Mouse (Mus musculus): Measurements from ENCODE around the gene Zbtb45.
A peak's percentile ranks its signal among the peaks of the same experiment; 100 is the strongest.

Zbtb45 gene

DNA sequence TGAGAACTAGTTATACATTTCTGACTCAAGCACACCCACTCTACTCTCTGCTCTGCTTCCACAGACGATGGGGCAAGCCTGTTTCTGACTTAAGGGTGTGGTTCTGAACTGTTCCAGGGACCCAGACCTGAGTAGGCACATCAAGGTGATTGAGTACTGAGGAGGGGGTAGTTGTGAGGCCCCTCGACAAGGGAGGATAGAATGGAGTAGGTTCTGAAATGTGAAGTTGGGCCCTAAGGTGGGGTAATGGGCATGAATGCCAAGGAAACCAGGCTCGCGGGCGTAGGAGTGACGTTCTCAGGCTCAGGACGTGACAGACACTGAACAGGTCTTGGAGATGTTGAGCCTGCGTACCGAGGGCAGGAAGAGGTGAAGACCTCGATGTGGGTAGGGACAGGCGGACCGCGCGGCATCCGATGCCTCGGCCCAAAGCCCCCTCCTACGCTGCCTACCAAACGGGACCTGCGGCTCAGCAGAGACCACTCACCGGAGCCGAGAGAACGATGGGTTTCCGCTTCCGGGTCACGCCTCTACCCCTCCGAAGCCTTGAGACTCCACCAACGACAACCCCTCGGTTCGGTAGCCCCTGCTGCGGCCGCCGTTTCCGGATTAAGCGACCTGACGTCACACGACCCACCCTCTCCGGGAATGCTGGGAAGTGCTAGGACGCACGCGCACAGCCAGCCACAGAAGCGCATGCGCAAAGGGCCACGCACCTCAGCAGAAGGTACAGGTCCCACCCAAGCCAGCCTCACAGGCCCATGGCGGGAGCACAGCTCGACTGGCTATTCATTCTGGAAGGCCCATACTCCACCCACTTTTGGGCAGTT, 24.5 kb upstream of the Zbtb45 start, which contains the start of gene Chmp2a:
TSS of gene Chmp2a (minus strand) at position 660 of the 830 bp plus-strand sequence.
- DNase-seq (ENCODE audit: low read depth, low spot score) = peak; percentile 98

DNA sequence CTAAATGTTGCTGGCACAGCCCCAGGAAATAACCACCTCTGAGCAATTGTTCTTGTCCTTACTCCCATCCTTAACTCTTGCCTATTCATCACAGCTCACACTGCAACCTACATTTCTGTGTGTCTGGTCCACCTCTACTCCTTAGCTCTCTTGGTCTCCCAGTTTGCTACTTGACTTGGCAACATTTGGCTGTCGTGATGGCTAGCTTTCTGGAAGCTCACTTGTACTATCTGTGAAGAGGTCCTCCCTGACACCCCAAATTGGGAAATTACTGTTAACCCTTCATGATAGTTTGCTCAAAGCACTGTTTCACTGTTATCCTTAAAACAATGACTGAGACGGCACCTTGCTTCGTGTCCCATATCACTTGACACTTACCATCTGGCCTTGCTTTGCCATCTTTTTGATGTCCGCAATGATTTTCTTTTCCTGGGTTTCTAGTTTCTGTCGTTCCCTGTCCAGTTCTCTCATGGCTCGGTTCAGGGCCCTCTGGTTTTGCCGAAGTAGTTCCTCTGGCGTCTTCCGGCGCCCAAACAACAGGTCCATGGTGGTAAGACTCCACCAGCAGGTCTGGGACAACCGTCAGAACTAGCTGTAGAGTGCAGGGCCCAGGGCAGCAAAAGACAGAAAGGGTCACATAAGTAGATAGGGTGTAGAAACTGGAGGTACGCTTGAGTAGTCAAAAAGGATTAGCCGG, 23.8 kb upstream of the Zbtb45 start:
- no peak for DNase-seq (ENCODE audit: low read depth, low spot score)

DNA sequence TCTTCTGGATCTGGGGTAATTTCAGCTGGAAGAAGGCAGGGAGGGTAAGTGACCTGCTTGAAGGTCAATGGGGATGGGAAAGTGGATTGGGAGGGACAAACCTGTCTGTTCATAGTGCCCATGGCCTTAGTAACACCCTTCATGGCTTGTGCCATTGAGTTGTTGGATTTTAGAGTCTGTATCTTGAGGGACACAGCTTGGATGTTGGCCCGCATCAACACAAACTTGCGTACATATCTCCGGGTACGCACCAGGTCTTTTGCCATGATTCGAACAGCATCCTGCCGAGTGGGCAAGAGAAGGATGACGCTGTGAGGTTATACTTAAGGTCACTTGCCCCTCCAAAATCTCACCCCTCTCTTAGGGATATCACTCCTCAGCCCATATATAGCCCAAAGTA, 22.7 kb upstream of the Zbtb45 start:
- DNase-seq (ENCODE audit: low read depth, low spot score) = no peak

DNA sequence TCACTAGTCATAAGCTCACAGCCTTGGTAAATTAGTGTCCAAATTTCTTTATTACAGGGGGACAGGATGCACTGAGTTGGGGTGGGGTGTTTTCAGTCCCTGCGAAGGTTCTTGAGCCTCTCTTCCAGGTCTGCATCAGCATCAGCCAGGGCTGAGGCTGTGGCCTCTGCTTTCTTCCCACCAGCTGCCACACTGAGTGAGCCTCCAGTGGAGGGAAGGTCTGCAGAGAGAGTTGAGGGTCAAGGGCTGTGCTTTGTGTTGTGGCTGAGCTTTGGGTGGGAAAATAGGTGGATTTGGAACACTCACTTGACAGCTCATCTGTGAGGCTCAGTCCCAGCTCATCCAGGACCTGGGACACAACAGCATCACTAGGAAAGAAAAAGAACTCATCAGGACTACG, 22.1 kb upstream of the Zbtb45 start:
- DNase-seq (ENCODE audit: low read depth, low spot score) = no peak

DNA sequence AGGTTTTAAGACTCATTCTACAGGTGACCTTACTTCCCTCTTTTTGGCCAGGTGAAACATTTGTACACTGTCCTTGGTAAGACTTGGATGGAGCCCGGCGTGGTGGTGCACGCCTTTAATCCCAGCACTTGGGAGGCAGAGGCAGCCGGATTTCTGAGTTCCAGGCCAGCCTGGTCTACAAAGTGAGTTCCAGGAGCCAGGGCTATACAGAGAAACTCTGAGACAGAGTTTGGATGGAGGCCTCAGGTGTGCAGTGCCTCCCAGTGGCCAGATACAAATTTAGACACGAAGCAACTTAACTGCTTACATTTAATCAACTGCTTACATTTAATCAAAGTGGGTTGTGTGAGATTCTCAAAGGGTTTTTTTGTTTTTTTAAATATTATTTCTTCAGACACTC, 21.2 kb upstream of the Zbtb45 start:
- no peak for DNase-seq (ENCODE audit: low read depth, low spot score)

DNA sequence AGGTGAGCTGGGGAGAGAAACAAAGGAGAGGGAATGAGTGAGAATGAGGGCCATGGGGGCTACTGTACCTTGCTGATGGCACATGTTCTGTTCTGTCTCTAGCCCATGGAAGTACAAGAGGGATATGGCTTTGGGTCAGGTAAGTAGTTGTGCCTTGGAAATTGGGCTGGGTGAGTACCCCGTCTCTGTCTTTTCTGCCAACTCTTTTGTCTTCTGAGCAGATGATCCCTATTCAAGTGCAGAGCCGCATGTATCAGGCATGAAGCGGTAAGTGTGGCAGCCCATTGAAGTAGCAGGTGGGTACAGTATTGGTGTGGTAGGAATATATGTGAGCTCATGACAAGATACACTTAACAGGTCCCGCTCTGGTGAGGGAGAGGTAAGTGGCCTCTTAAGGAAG, 19.2 kb upstream of the Zbtb45 start:
- DNase-seq (ENCODE audit: low read depth, low spot score) = no peak

DNA sequence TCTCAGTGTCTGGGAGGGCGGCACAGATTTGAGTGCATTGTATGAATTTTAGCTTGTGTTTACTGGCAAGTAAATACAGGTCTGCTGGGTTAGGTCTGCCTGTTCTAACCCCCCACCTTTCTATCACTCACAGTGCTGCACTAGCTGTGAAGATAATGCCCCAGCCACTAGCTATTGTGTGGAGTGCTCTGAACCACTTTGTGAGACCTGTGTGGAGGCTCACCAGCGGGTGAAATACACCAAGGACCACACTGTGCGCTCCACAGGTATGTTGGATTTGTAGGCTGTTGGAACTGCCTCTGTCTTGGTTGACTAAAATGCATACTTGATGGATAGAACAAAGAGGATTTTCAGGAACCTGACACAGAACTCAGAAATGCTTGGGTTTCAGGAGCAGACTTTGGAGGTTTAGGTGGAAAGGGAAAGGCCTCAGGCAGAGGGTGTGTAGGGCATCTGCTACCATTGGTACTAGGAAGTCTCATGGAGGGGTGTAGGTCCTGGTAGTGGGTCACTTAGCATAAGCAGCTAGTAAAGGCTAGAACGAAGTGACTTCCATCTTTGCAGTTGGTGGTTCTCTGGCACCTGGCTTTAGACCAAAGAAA, 15.8 kb upstream of the Zbtb45 start:
- no peak for DNase-seq (ENCODE audit: low read depth, low spot score)

DNA sequence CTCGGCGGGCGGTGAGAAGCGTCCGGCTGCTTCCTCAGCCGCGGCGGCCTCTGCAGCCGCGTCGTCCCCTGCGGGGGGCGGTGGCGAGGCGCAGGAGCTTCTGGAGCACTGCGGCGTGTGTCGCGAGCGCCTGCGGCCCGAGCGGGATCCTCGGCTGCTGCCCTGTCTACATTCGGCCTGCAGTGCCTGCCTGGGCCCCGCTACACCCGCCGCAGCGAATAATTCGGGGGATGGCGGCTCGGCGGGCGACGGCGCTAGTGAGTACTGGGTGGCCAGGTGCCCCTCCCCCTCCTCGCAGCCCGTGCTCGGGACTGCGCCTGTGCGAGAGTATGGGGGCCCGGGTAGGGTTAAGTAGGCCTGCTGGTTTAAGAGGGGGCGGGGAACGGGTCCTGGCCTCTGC, 15.0 kb upstream of the Zbtb45 start:
- DNase-seq (ENCODE audit: low read depth, low spot score) = peak; percentile 80

DNA sequence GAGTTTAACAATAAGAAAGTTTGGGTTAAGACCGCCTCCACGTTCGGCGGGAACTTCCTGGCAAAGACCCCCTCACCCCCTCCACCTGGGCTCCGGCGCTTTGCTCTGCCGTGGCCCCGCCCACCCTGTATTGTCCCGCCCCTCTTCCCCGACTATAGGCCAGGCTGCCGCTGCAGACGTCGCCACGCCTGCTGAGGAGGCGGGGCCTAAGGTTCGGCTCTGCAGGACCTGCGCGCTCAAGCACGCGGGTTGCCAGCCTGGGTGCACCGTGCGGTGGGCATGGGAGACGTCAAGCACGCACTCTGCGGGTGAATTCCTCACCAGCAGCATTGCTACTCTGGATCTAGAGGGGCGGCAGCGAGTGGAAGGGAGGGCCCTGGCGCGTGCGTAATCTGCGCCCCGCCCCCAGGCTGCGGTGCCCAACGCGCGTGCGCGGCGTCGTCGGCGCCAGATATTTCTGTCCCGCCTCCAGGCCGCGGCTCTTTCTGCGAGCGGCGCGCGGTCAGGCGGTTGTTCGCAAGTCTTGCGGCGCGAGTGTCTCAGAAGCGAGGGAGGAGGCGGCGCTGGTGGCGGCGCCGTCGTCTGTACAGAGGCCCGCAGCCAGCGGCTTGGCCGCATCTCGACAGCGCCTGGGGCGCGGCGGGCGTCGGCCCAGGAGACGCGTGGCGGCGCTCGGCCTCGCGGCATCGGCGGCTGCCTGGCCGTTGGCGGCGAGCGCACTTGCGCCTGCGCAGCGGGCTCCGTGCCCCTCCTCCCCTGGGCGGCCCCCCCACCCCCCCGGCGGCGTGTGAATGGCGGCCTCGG, 14.3 kb upstream of the Zbtb45 start:
- peak; percentile 98 for DNase-seq (ENCODE audit: low read depth, low spot score)

DNA sequence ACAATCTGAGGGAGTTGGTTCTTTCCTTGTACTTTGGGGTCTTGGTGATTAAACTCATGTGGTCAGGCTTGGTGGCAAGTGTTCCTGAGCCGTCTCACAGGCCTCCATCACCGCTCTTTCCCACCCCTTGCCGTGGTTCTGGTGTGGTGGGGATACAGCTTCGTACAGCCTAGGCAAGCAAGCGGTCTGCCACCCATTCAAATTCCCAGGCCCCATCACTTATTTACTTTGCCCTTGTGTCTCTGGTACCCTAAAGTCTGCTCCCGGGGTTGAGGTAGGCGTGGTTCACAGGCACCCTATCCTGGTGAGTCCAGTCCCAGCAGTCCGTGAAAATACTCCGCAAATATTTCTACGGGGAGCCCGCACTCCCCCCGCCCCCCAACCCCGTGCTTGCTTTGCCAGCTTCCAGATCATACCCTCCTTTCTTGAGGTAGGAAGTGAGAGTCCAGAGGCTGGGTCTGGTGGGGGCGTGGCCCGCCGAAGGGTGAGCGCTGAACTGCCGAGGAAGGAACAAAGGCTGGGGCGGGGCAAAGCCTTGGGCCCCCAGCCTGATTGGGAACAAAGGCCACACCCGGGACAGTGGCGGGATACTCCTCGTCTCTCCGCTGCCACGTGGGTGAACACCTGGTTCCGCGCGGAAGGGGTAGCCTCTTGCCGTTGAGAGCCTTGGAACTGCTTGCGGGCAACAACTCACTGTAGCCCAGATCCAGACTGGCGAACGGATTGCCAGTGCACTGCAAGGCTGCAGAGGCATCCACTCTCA, 13.1 kb upstream of the Zbtb45 start:
- DNase-seq (ENCODE audit: low read depth, low spot score) = peak; percentile 96

DNA sequence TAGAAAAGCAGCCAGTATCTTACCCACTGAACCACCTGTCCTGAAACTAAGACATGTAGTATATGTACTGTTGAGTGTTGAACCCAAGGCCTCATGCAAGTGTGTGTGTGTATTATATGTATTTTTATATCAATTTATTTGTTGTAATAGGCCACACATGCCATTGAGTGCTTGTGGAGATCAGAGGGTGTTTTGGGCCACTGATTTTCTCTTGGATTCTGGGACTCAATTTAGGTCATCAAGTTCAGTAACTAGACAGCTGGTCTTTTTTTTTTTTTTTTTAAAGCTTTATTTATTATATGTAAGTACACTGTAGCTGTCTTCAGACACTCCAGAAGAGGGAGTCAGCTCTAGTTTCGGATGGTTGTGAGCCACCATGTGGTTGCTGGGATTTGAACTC, 5.4 kb upstream of the Zbtb45 start:
- no peak for DNase-seq (ENCODE audit: low read depth, low spot score)

DNA sequence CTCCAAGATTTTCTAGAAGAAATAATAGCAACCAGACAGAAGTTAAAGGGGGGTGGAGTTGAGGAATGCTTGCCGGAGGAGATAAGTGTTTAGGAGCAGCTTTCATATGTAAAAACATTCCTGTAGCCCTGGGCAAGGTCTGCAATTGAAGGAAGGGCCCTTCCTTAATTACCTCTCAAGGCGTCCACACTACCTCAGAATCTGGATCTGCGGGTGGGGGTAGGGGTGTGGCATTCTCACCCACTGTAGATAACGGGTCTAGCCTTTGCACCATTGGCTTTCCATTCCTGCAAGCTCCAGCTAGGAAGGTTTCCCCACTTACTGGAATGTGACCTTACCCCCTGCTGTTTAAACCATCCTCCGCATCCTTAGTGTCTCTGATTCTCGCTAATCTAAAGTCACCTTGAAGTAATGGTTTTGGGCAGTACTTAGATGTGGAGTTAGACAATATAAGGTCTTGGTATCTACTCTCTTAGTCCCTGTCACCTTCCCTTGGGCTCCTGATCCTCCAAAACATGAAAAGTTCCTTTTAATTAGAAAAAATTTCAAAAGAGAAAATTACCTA, 4.5 kb upstream of the Zbtb45 start:
- DNase-seq (ENCODE audit: low read depth, low spot score) = peak; percentile 100

DNA sequence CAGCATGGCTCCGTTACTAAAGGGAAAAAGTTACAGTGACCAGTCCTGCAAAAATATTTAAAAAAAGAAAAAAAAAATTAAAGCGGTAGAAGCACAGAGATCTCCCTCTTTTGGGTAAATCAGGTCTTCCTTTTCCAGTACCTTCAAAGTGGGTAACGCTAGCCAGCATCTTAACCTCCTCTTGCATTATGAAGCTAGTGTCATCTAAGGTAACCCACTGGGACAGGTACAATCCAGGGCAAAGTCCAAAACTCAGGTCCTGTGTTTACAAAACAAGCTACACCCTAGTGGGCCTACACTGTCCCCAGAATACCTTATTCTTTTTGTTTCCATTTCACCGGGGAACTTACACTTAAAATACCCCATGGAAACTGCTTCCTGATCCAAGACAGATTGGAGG, 3.8 kb upstream of the Zbtb45 start:
- DNase-seq (ENCODE audit: low read depth, low spot score) = no peak

DNA sequence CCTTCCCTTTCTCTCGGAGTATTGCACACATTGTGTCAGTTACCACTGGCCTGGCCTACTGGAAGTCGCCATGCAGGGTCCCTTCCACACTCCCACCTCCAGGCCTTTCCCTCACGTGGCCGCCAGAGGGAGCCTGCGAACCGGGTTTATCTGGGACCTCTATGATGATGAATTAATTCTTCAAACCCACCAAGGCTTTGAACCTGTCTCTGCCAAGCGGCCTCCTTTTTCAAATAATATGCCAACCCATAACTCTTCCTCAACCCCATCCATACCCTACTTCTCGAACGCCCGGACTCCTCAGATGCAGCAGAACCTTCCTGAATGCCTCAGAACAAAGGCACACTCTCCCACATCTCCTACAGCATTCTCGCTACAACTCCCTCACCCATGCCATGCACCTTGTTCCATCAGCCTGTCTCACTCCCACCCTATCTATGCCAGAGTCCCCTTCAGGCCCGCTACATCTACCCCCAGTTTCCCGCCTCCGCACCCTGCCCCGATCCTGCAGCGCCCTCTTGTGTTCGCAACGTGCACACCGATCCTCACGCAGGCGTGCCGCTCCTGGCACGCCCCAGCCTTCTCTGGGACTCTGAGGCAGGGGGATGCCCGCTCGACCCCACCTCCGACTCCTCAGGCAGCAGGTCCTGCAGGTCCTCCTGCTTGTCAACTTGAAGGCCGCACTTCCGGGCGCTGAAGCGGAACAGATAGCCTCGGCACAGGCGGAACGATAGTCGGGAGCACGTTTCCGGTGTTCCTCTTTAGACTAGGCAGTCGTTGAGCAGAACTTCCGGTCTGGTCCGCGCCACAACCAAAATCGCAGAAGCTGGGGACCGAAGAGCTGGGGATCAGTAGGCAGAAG, 460 bp downstream of the Zbtb45 start:
- peak; percentile 99 for DNase-seq (ENCODE audit: low read depth, low spot score)

DNA sequence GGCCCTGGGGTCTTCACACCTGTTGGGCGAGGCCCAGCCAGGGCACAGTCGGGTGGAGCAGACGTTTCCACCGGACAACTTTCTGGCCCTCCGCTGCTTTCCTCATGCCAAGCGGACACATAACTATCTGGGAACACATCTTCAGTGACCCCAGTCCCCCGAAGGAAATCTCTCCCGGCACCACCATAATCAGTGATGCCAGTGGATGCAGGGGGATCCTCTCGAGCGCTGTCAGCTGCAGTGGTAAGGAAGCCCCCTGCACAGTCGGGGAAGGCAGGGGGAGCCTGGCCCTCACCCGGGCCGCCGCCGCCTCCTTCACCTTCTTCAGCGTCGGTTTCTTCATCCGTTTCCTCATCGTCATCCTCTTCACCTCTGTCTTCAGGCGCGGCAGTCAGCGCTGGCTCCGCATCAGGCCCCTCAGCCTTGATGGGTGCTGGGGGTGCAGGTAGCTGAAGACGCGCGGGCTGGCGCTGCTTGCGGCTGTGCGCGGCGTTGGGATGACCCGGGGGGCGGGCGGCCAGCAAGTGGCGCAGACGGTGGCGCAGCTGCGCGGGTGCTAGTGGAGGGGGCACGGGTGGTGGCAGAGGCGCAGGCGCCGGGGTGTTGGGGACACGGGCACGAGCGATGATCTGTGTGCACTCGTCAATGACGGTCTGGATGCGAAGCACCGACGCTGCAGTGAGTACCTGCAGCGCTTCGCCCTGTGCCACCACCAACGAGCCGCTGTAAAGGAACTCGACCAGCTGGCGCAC, 2.3 kb downstream of the Zbtb45 start:
- DNase-seq (ENCODE audit: low read depth, low spot score) = no peak

DNA sequence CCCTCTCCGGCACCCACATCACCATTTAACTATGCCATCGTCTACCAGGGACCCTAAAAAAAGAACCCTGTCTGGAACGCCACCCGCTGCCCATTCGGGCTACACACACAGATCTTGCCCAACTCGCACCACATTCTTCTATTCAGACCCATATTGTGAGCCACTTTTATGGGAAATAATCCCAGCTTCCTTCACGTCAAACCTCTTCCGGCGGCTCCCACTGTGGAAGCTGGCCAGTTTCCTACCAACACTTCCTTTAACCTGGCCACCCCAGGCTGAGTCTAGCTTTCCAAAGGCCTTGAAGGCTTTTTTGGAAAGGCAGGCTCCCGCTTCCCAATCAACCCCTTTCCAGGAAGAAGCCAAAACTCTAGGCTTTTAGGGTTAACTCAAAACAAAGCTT, 3.3 kb downstream of the Zbtb45 start:
- no peak for DNase-seq (ENCODE audit: low read depth, low spot score)

DNA sequence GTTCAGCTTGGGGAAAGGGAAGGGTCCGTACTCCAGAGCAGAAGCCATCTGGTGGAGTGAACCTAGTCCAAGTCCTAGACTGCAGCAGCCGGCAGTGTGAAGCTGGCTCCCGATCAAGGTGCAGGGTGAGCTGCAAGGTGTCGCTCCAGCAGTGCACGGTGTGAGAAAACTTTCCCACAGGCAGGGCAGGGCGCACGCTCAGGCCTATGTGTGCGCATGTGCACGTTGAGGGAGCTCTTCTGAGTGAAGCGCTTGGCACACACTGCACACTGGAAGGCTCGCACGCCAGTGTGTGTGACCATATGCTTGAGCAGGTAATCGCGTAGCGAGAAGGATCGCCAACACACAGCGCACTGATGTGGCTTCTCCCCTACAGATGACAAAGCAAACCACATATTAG, 3.8 kb downstream of the Zbtb45 start:
- peak; percentile 71 for DNase-seq (ENCODE audit: low read depth, low spot score)

DNA sequence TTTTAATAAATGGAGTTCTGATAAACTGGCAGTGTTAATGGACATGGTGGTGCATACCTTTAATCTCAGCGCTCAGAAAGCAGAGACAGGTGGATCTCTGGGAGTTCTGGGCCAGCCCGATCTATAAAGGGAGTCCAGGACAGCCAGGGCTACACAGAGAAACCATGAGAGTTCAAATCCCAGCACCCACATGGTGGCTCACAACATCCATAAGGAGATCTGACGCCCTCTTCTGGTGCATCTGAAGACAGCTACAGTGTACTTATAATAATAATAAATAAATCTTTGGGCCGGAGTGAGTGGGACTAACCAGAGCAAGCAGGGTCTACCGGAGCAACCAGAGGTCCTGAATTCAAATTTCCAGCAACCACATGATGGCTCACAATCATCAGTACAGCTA, 6.5 kb downstream of the Zbtb45 start:
- peak; percentile 55 for DNase-seq (ENCODE audit: low read depth, low spot score)

DNA sequence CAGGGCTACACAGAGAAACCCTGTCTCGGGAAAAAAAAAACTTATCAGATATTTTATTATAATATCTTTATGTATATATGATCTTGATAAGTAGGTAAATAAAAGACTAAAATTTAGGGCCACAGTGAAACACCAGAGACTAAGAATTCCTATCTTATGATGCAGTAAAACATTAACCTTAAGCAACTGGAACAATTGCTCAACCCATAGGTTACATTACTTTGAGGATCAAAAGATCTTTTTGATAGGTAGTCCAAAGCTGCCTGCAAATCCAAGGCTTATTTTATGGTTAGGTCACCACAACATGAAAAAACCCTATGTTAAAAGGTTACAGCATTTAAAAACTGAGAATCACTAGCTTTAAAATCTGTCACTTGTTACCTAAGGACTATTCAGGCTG, 8.2 kb downstream of the Zbtb45 start:
- no peak for DNase-seq (ENCODE audit: low read depth, low spot score)
